Mouse (Mus musculus): ENCODE measurements at regions not wholly inside any gene's neighbourhood (a gene's known extent, or its start where the extent isn't known, plus 50 kb on each side); places are given as distances from the start of the nearest gene placed in this dataset.

DNA sequence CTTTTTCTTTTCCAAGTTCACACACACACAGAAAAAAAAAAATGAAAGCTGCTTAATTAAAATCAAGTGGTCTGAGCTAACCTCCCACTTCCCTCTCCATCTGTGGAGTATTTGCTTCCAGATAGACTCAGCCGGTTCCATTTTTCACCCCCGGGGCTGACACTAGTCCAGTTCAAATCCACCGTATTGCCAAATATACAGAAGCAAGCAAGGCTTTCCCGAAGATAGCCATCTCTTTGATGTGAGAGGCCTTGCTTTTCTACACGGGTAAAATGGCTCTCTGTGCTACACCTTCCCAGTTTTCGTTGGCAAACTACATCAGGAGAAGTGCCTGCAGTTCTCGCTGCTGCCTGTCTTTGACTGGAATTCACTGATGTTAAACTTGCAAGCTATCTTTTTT lies 244.1 kb upstream of the Fat1 start:
- TF ChIP-seq CTCF (IDR thresholded peaks at IDR 0.05; ENCODE audit: borderline replicate concordance, insufficient read depth, low read length) (no peak), POLR2A (IDR thresholded peaks at IDR 0.05; ENCODE audit: low read depth, low read length) (no peak)
